Mouse (Mus musculus): ENCODE measurements around the gene Arih2. TPM values are rescaled to one million over a fixed set of nuclear protein-coding genes. Genes with fewer than 3 reads are reported as not detected.

The Arih2 gene
- total RNA-seq, 1 experiment from 2014 or later: 73.9 TPM

GRCm38 (mm10) chr9:108560227-108560841, 88.9 kb downstream of the Arih2 start, which contains the start of gene Impdh2:
TSS of gene Impdh2 (plus strand) at chr9:108560286.
- DNase-seq: peak; percentile 93

DNA sequence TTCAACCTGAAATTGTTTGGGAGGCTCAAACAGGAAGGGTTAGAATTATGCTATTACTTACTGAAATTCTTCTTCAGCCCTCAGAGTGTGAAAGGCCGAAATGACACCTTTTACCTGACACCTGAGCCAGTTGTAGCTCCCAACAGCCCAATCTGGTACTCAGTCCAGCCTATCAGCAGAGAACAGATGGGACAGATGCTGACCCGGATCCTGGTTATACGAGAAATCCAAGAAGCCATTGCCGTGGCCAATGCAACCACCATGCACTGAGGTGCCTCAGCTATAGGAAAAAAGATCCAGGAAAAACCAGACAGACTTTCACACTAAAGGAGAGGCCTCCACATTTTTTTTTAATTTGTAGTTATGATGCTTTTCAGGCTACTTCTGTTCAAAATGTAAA, 90.0 kb downstream of the Arih2 start:
- no peak for DNase-seq

Small RNA genes within 50 kb of the gene (microRNA-seq; reads per million reads assigned to microRNA genes)
- gene Gm24083: 0 reads per million in 2 experiments
- gene Gm26298: 0 reads per million in 2 experiments
- gene Mir191: 0 reads per million in 2 experiments
- gene Mir425: 1,722 to 1,793 reads per million in 2 experiments

Other genes starting within 250 kb of the Arih2 start
- gene Ccdc36, start 220.9 kb downstream of the Arih2 start, total RNA-seq (2021): not detected in 2 replicates
- gene BC048562, start 212.9 kb downstream of the Arih2 start, total RNA-seq (2021): not detected in 2 replicates
- gene Ccdc71, start 188.9 kb downstream of the Arih2 start, total RNA-seq (2021): 36.9 and 51.4 TPM in 2 replicates
- 33.2 and 38.8 TPM in 2 replicates for gene Klhdc8b, start 187.8 kb downstream of the Arih2 start, total RNA-seq (2021)
- gene Lamb2, start 169.7 kb downstream of the Arih2 start, total RNA-seq (2021): 114 and 134 TPM in 2 replicates
- 292 and 314 TPM in 2 replicates for gene Usp19, start 158.8 kb downstream of the Arih2 start, total RNA-seq (2021)
- gene Qars, start 141.7 kb downstream of the Arih2 start, total RNA-seq (2021): 221 and 259 TPM in 2 replicates
- gene Qrich1, start 132.6 kb downstream of the Arih2 start, total RNA-seq (2021): 126 and 144 TPM in 2 replicates
- 66.3 and 95.0 TPM in 2 replicates for gene Impdh2, start 89.1 kb downstream of the Arih2 start, total RNA-seq (2021)
- gene Ndufaf3, start 82.0 kb downstream of the Arih2 start, total RNA-seq (2021): 59.8 and 65.9 TPM in 2 replicates
- 79.2 and 85.4 TPM in 2 replicates for gene Dalrd3, start 79.5 kb downstream of the Arih2 start, total RNA-seq (2021)
- 90.9 and 141 TPM in 2 replicates for gene Wdr6, start 70.6 kb downstream of the Arih2 start, total RNA-seq (2021)
- gene P4htm, start 51.7 kb downstream of the Arih2 start, total RNA-seq (2021): 8.7 and 10.5 TPM in 2 replicates
- gene Slc25a20, start 12.7 kb upstream of the Arih2 start, total RNA-seq (2021): 91.1 and 112 TPM in 2 replicates
- gene Prkar2a, start 39.9 kb upstream of the Arih2 start, total RNA-seq (2021): 29.3 and 30.7 TPM in 2 replicates
- 79.3 and 92.7 TPM in 2 replicates for gene Ip6k2, start 134.4 kb upstream of the Arih2 start, total RNA-seq (2021)
- gene Nckipsd, start 159.0 kb upstream of the Arih2 start, total RNA-seq (2021): 7.3 and 10.6 TPM in 2 replicates
- gene Celsr3, start 176.9 kb upstream of the Arih2 start, total RNA-seq (2021): 4.2 and 5.5 TPM in 2 replicates
- gene Slc26a6, start 203.9 kb upstream of the Arih2 start, total RNA-seq (2021): 10.3 and 16.4 TPM in 2 replicates